Mouse (Mus musculus): ENCODE data around the gene Slc12a8. TPM values are rescaled to one million over a fixed set of nuclear protein-coding genes. Genes with fewer than 3 reads are reported as not detected.

Slc12a8 gene
- total and polyA plus RNA-seq, 3 experiments, result 0.49 TPM; not detected in 2

- no peak for ATAC-seq (ENCODE audit: extremely low read depth, insufficient number of reproducible peaks, low FRiP score, poor library complexity, severe bottlenecking)
- H3K4me3 ChIP-seq (ENCODE audit: low read depth, low read length), result no peak overlapping the region
- TF ChIP-seq TAL1 (conservative IDR thresholded peaks at IDR 0.05; ENCODE audit: low read depth, low read length), result no peak
- TF ChIP-seq GATA1 (IDR thresholded peaks at IDR 0.05; ENCODE audit: borderline replicate concordance, low read length), result no peak
- no peak for TF ChIP-seq CTCF (IDR thresholded peaks at IDR 0.05; ENCODE audit: low read depth, low read length)
- TF ChIP-seq GATA2 (IDR thresholded peaks at IDR 0.05; ENCODE audit: borderline replicate concordance, low read depth, low read length), result no peak
- TF ChIP-seq POLR2AphosphoS5 (IDR thresholded peaks at IDR 0.05; ENCODE audit: insufficient replicate concordance, low read depth, low read length), result no peak
Measured at GRCm38 (mm10) chr16:33696811-33697575, 179.9 kb downstream of the Slc12a8 start.

GRCm38 (mm10) chr16:33697576-33698276 is 180.6 kb downstream of the Slc12a8 start:
- ATAC-seq (ENCODE audit: extremely low read depth, insufficient number of reproducible peaks, low FRiP score, poor library complexity, severe bottlenecking), result no peak
- peaks cover 7% of the 10 kb centered on the region; the same call in 1 of the 2 replicates for H3K27me3 ChIP-seq (ENCODE audit: insufficient read depth, low read length)
- TF ChIP-seq TAL1 (conservative IDR thresholded peaks at IDR 0.05; ENCODE audit: low read depth, low read length) (no peak), CTCF (IDR thresholded peaks at IDR 0.05; ENCODE audit: low read depth, low read length) (no peak), POLR2AphosphoS5 (IDR thresholded peaks at IDR 0.05; ENCODE audit: insufficient replicate concordance, low read depth, low read length) (no peak), GATA2 (IDR thresholded peaks at IDR 0.05; ENCODE audit: borderline replicate concordance, low read depth, low read length) (no peak), GATA1 (IDR thresholded peaks at IDR 0.05; ENCODE audit: borderline replicate concordance, low read length) (no peak)
- DNase-seq (ENCODE audit: low spot score), result no peak
- H3K4me3 ChIP-seq (ENCODE audit: low read depth, low read length), result no peak overlapping the region
- peaks cover 2% of the 10 kb centered on the region for H3K36me3 ChIP-seq (replicated peaks)
- no peaks in the 10 kb centered on the region for H3K9me3 ChIP-seq (replicated peaks)
- peaks cover 7% of the 10 kb centered on the region for H3K4me1 ChIP-seq (ENCODE audit: insufficient read depth, low read depth, low read length)

More at GRCm38 (mm10) chr16:33696811-33697575, 179.9 kb downstream of the Slc12a8 start:
- H3K27me3 ChIP-seq (ENCODE audit: insufficient read depth, low read length), result peaks cover 7% of the 10 kb centered on the region; the same call in 1 of the 2 replicates
- peaks cover 2% of the 10 kb centered on the region for H3K36me3 ChIP-seq (replicated peaks)
- DNase-seq (ENCODE audit: low spot score), result no peak
- no peaks in the 10 kb centered on the region for H3K9me3 ChIP-seq (replicated peaks)
- peaks cover 8% of the 10 kb centered on the region for H3K4me1 ChIP-seq (ENCODE audit: insufficient read depth, low read depth, low read length)

GRCm38 (mm10) chr16:33698277-33698790 is 181.2 kb downstream of the Slc12a8 start:
- Histone ChIP-seq H3K4me1 (ENCODE audit: insufficient read depth, low read depth, low read length) (peaks cover 7% of the 10 kb centered on the region), H3K27me3 (ENCODE audit: insufficient read depth, low read length) (peaks cover 7% of the 10 kb centered on the region; the same call in 1 of the 2 replicates), H3K36me3 (replicated peaks) (peaks cover 2% of the 10 kb centered on the region), H3K4me3 (ENCODE audit: low read depth, low read length) (no peak overlapping the region), H3K9me3 (replicated peaks) (no peaks in the 10 kb centered on the region)
- no peak for DNase-seq (ENCODE audit: low spot score)
- ATAC-seq (ENCODE audit: extremely low read depth, insufficient number of reproducible peaks, low FRiP score, poor library complexity, severe bottlenecking), result no peak
- TF ChIP-seq TAL1 (conservative IDR thresholded peaks at IDR 0.05; ENCODE audit: low read depth, low read length) (no peak), GATA2 (IDR thresholded peaks at IDR 0.05; ENCODE audit: borderline replicate concordance, low read depth, low read length) (no peak)

- DNase-seq (ENCODE audit: low spot score) (no peak), ATAC-seq (ENCODE audit: extremely low read depth, insufficient number of reproducible peaks, low FRiP score, poor library complexity, severe bottlenecking) (no peak)
- H3K4me1 ChIP-seq (ENCODE audit: insufficient read depth, low read depth, low read length), result peaks cover 7% of the 10 kb centered on the region
- peaks cover 2% of the 10 kb centered on the region for H3K36me3 ChIP-seq (replicated peaks)
- no peak overlapping the region for H3K4me3 ChIP-seq (ENCODE audit: low read depth, low read length)
- no peaks in the 10 kb centered on the region for H3K9me3 ChIP-seq (replicated peaks)
- TF ChIP-seq TAL1 (conservative IDR thresholded peaks at IDR 0.05; ENCODE audit: low read depth, low read length) (no peak), CTCF (IDR thresholded peaks at IDR 0.05; ENCODE audit: low read depth, low read length) (no peak), GATA1 (IDR thresholded peaks at IDR 0.05; ENCODE audit: borderline replicate concordance, low read length) (no peak), GATA2 (IDR thresholded peaks at IDR 0.05; ENCODE audit: borderline replicate concordance, low read depth, low read length) (no peak), POLR2AphosphoS5 (IDR thresholded peaks at IDR 0.05; ENCODE audit: insufficient replicate concordance, low read depth, low read length) (no peak)
- H3K27me3 ChIP-seq (ENCODE audit: insufficient read depth, low read length), result peaks cover 7% of the 10 kb centered on the region
Measured at GRCm38 (mm10) chr16:33700584-33700983, 183.5 kb downstream of the Slc12a8 start.

- peaks cover 2% of the 10 kb centered on the region for H3K36me3 ChIP-seq (replicated peaks)
- ATAC-seq (ENCODE audit: extremely low read depth, insufficient number of reproducible peaks, low FRiP score, poor library complexity, severe bottlenecking), result no peak
- no peak for DNase-seq (ENCODE audit: low spot score)
- H3K4me3 ChIP-seq (ENCODE audit: low read depth, low read length), result no peak overlapping the region
- H3K27me3 ChIP-seq (ENCODE audit: insufficient read depth, low read length), result peaks cover 7% of the 10 kb centered on the region
- H3K9me3 ChIP-seq (replicated peaks), result no peaks in the 10 kb centered on the region
- H3K4me1 ChIP-seq (ENCODE audit: insufficient read depth, low read depth, low read length), result peaks cover 7% of the 10 kb centered on the region
- no peak for TF ChIP-seq GATA2 (IDR thresholded peaks at IDR 0.05; ENCODE audit: borderline replicate concordance, low read depth, low read length)
- TF ChIP-seq TAL1 (conservative IDR thresholded peaks at IDR 0.05; ENCODE audit: low read depth, low read length), result no peak
- no peak for TF ChIP-seq POLR2AphosphoS5 (IDR thresholded peaks at IDR 0.05; ENCODE audit: insufficient replicate concordance, low read depth, low read length)
- TF ChIP-seq GATA1 (IDR thresholded peaks at IDR 0.05; ENCODE audit: borderline replicate concordance, low read length), result no peak
- TF ChIP-seq CTCF (IDR thresholded peaks at IDR 0.05; ENCODE audit: low read depth, low read length), result no peak
Measured at GRCm38 (mm10) chr16:33701872-33702271, 184.7 kb downstream of the Slc12a8 start.

- peaks cover 7% of the 10 kb centered on the region for H3K27me3 ChIP-seq (ENCODE audit: insufficient read depth, low read length)
- peaks cover 12% of the 10 kb centered on the region for H3K4me1 ChIP-seq (ENCODE audit: insufficient read depth, low read depth, low read length)
- peaks cover 2% of the 10 kb centered on the region for H3K36me3 ChIP-seq (replicated peaks)
- H3K4me3 ChIP-seq (ENCODE audit: low read depth, low read length), result no peak overlapping the region
- ATAC-seq (ENCODE audit: extremely low read depth, insufficient number of reproducible peaks, low FRiP score, poor library complexity, severe bottlenecking) (no peak), DNase-seq (ENCODE audit: low spot score) (no peak)
- TF ChIP-seq CTCF (IDR thresholded peaks at IDR 0.05; ENCODE audit: low read depth, low read length) (no peak), GATA2 (IDR thresholded peaks at IDR 0.05; ENCODE audit: borderline replicate concordance, low read depth, low read length) (no peak), GATA1 (IDR thresholded peaks at IDR 0.05; ENCODE audit: borderline replicate concordance, low read length) (no peak), POLR2AphosphoS5 (IDR thresholded peaks at IDR 0.05; ENCODE audit: insufficient replicate concordance, low read depth, low read length) (no peak), TAL1 (conservative IDR thresholded peaks at IDR 0.05; ENCODE audit: low read depth, low read length) (no peak)
- H3K9me3 ChIP-seq (replicated peaks), result no peaks in the 10 kb centered on the region
Measured at GRCm38 (mm10) chr16:33704289-33704688, 187.2 kb downstream of the Slc12a8 start.
